Comparison of ENCODE assay signal across 9 mouse cellular contexts in the genomic region with DNA sequence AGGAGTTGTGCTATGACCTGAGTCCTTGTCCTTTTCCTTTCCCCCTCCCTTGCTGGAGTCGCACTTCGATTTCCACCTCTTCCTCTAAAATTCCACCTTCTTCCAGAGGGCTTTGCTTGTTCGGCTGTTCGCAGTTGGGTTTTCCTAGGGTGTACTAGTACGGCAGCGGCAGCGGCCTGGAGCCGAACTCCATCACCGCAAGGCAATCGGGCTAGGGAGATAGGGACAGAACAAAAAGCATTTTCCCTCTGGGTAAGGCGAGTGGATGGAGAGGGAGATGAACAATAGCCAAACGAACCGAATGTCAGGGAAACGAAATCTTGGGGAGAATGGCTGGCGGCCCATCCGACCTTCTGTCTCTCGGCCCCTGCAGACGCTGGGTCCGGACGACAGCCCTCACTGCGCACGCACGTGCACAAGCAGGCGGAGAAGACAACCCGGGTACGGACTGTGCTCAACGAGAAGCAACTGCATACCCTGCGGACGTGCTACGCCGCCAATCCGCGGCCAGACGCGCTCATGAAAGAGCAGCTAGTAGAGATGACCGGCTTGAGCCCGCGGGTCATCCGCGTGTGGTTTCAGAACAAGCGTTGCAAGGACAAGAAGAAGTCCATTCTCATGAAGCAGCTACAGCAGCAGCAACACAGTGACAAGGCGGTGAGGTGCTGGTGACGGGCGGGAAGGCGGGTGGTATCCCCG. TPM values are rescaled to one million over a fixed set of nuclear protein-coding genes. Genes with fewer than 3 reads are reported as not detected.
DNase-seq lines count a peak whose midpoint lies in the region; ATAC-seq lines count a peak whose summit lies in the region.
"Had no signal": no experiment of that assay in that cellular context is flagged by ENCODE, and none has a peak within 500 bp of the region (broad histone marks: within the 10 kb centered on the region; RNA-seq: fewer than 3 reads in every experiment).

No protein-coding gene starts in this region.

- no peak overlapping the region for H3K27ac ChIP-seq in embryonic facial prominence, embryonic 13.5 days
- H3K27ac ChIP-seq in limb, embryonic 10.5 days: no peak overlapping the region
- H3K27ac ChIP-seq in midbrain, embryonic 16.5 days (ENCODE audit: low read length): no peak overlapping the region

- WGBS in embryonic facial prominence, embryonic 13.5 days: 1% methylated on average over 46 of the region's 46 CpGs
- WGBS in limb, embryonic 10.5 days: under 1% methylated on average over 46 of the region's 46 CpGs
- under 1% methylated on average over 46 of the region's 46 CpGs for WGBS in midbrain, embryonic 16.5 days

- peaks cover 99% of the 10 kb centered on the region for H3K27me3 ChIP-seq in embryonic facial prominence, embryonic 13.5 days
- peaks cover 100% of the 10 kb centered on the region for H3K27me3 ChIP-seq in limb, embryonic 10.5 days (ENCODE audit: low read depth, poor library complexity, severe bottlenecking)
- peaks cover 43% of the 10 kb centered on the region for H3K27me3 ChIP-seq in midbrain, embryonic 16.5 days (ENCODE audit: control insufficient read depth, insufficient read depth, low read depth, low read length)

- peak overlapping the region; percentile 48 for H3K4me3 ChIP-seq in embryonic facial prominence, embryonic 13.5 days
- H3K4me3 ChIP-seq in limb, embryonic 10.5 days: peak overlapping the region; percentile 38
- peak overlapping the region; percentile 8; the same call in 1 of the 2 replicates for H3K4me3 ChIP-seq in midbrain, embryonic 16.5 days (ENCODE audit: low read depth, low read length)

- peak overlapping the region; percentile 79 for H3K4me2 ChIP-seq in embryonic facial prominence, embryonic 13.5 days
- H3K4me2 ChIP-seq in midbrain, embryonic 16.5 days (ENCODE audit: low read length): no peak overlapping the region

- no peaks in the 10 kb centered on the region for H3K9me3 ChIP-seq in embryonic facial prominence, embryonic 13.5 days
- H3K9me3 ChIP-seq in limb, embryonic 10.5 days (replicated peaks): no peaks in the 10 kb centered on the region
- no peaks in the 10 kb centered on the region for H3K9me3 ChIP-seq in midbrain, embryonic 16.5 days (replicated peaks; ENCODE audit: control insufficient read depth, low read length, poor library complexity, severe bottlenecking)

- no peaks in the 10 kb centered on the region for H3K36me3 ChIP-seq in embryonic facial prominence, embryonic 13.5 days
- no peaks in the 10 kb centered on the region for H3K36me3 ChIP-seq in limb, embryonic 10.5 days
- no peaks in the 10 kb centered on the region for H3K36me3 ChIP-seq in midbrain, embryonic 16.5 days (ENCODE audit: control insufficient read depth, insufficient read depth, low read length)

- peaks cover 56% of the 10 kb centered on the region for H3K4me1 ChIP-seq in embryonic facial prominence, embryonic 13.5 days
- H3K4me1 ChIP-seq in limb, embryonic 10.5 days: peaks cover 74% of the 10 kb centered on the region
- peaks cover 23% of the 10 kb centered on the region for H3K4me1 ChIP-seq in midbrain, embryonic 16.5 days (ENCODE audit: control insufficient read depth, insufficient read depth, low read length)

- ATAC-seq in embryonic facial prominence, embryonic 13.5 days (ENCODE audit: insufficient number of reproducible peaks, insufficient read depth, low FRiP score, low TSS enrichment, low read depth): no peak
- ATAC-seq in midbrain, embryonic 16.5 days: no peak

- H3K9ac ChIP-seq in embryonic facial prominence, embryonic 13.5 days: peak overlapping the region; percentile 67; the same call in 1 of the 2 replicates
- no peak overlapping the region for H3K9ac ChIP-seq in midbrain, embryonic 16.5 days (ENCODE audit: low read depth, low read length)

- intact Hi-C loops in heart, postnatal 36 days (cut with DNase I): loop anchor here (2.0 to 10.0 kb wide), 2 partner anchors 31 to 219 kb away; a partner anchor contains a TSS

- peak; percentile 57 to 61 for DNase-seq in layer of hippocampus, postnatal 10 days (ENCODE audit: low spot score in 2 of 2)
- no peak for DNase-seq in layer of hippocampus, adult 11-12 months (ENCODE audit: low spot score)
- peak; percentile 58 for DNase-seq in Muller cell, postnatal 12 days (ENCODE audit: inconsistent ontology term)
- peak; percentile 52 to 75 for DNase-seq in heart, postnatal 36 days
- peak; percentile 84 for DNase-seq in limb, embryonic 10.5 days (ENCODE audit: low spot score)
- no peak for DNase-seq in MN1 (ENCODE audit: low spot score)

RNA-seq across cellular contexts. Expression of a gene that starts 5.4 kb away (rescaled TPM):
- total RNA-seq in layer of hippocampus, postnatal 10 days (2021): not detected
- 3.3 and 4.0 TPM in 2 replicates for polyA plus RNA-seq in embryonic facial prominence, embryonic 13.5 days (2015; fragmentation: Nextera tagmentation; extraction: Ambion mirVana)
- under 1 TPM in 1 of 2 experiments, not detected in 1; 0.27 TPM for total RNA-seq in heart, postnatal 36 days (2021)
- polyA plus RNA-seq in limb, embryonic 10.5 days (2016; fragmentation: Nextera tagmentation; extraction: Ambion mirVana): 2.5 and 3.4 TPM in 2 replicates
- polyA plus RNA-seq in midbrain, embryonic 16.5 days (2015; fragmentation: Nextera tagmentation; extraction: Ambion mirVana): 1.1 and 1.7 TPM in 2 replicates
- total RNA-seq: MEL had no signal

RNA-seq across cellular contexts. Expression of a gene that starts 31.8 kb away (rescaled TPM):
- total RNA-seq in layer of hippocampus, postnatal 10 days (2021): 10 to 100 TPM; 53.2 to 54.7 TPM
- polyA plus RNA-seq in embryonic facial prominence, embryonic 13.5 days (2015; fragmentation: Nextera tagmentation; extraction: Ambion mirVana): 176 and 189 TPM in 2 replicates
- 100 to 1,000 TPM; 924 to 965 TPM for total RNA-seq in heart, postnatal 36 days (2021)
- polyA plus RNA-seq in limb, embryonic 10.5 days (2016; fragmentation: Nextera tagmentation; extraction: Ambion mirVana): 147 and 170 TPM in 2 replicates
- 77.1 and 81.2 TPM in 2 replicates for polyA plus RNA-seq in midbrain, embryonic 16.5 days (2015; fragmentation: Nextera tagmentation; extraction: Ambion mirVana)

Comparison
In these comparisons a context has a peak if more than half of its experiments do, and no peak if none do; other contexts are left out.
1. DNase-seq: peak in layer of hippocampus, postnatal 10 days (2 of 2), Muller cell, postnatal 12 days (single experiment), heart, postnatal 36 days (2 of 2) and limb, embryonic 10.5 days (single experiment); none in layer of hippocampus, adult 11-12 months (single experiment) and MN1 (single experiment).
2. Peak in every context shown above with its lines, with median percentiles within 50 percentile points of each other: H3K4me3 ChIP-seq.